In the genomic region with DNA sequence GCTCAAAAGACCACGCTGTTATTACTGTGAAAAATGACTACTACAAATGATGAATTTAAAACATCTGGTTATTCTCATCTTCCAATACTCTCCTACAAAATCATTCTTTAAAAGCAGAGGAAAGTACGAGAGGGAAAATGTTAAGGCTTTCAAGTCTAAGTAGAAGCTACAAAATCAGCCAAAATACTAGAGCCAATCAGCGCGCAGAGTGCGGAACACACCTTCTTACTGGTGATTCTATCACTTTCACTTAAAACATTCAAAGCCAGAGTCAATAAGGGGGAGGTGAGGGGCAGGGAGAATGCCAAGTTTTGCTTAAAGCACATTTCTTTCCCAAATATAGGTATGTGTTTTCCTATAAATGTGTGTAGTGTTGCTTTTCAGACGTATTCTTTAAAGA, we compare ENCODE assay signal across 12 mouse cellular contexts. TPM values are rescaled to one million over a fixed set of nuclear protein-coding genes. Genes with fewer than 3 reads are reported as not detected.
DNase-seq lines count a peak whose midpoint lies in the region; ATAC-seq and TF ChIP-seq lines count a peak whose summit lies in the region.
"Had no signal": no experiment of that assay in that cellular context is flagged by ENCODE, and none has a peak within 500 bp of the region (broad histone marks: within the 10 kb centered on the region; RNA-seq: fewer than 3 reads in every experiment).

No protein-coding gene starts in this region.

- H3K36me3 ChIP-seq in intestine, embryonic 14.5 days (ENCODE audit: control insufficient read depth, insufficient read depth, low read length): no peaks in the 10 kb centered on the region
- no peaks in the 10 kb centered on the region for H3K36me3 ChIP-seq in intestine, embryonic 15.5 days
- H3K36me3 ChIP-seq in midbrain, embryonic 14.5 days (ENCODE audit: control insufficient read depth, insufficient read depth, low read length): no peaks in the 10 kb centered on the region
- no peaks in the 10 kb centered on the region for H3K36me3 ChIP-seq in kidney, adult 2 months (ENCODE audit: control insufficient read depth, insufficient read depth, low read length)
- H3K36me3 ChIP-seq: G1E; liver, embryonic 15.5 days had no signal

- DNase-seq in intestine, embryonic 14.5 days (ENCODE audit: low spot score): no peak
- peak; percentile 42 for DNase-seq in 3T3-L1 (ENCODE audit: low read depth, low spot score)
- peak; percentile 24 for DNase-seq in brain, adult 2 months (ENCODE audit: low read depth, low spot score)
- no peak for DNase-seq in midbrain, embryonic 14.5 days
- no peak for DNase-seq in kidney, adult 2 months
- DNase-seq in cerebellum, postnatal 4 days (ENCODE audit: low spot score in 2 of 2): no peak
- DNase-seq: adrenal gland, adult 2 months; gastrocnemius, postnatal 36 days; right cerebral cortex, adult 18-20 months had no signal

- H3K27ac ChIP-seq in intestine, embryonic 14.5 days (ENCODE audit: low read depth): no peak overlapping the region
- no peak overlapping the region for H3K27ac ChIP-seq in intestine, embryonic 15.5 days
- H3K27ac ChIP-seq in midbrain, embryonic 14.5 days (replicated peaks; ENCODE audit: low read depth, low read length): no peak overlapping the region
- H3K27ac ChIP-seq in kidney, adult 2 months (ENCODE audit: insufficient read depth, low read depth, low read length): no peak overlapping the region
- H3K27ac ChIP-seq: liver, embryonic 15.5 days had no signal

- no peak for TF ChIP-seq CTCF in kidney, adult 2 months (conservative IDR thresholded peaks at IDR 0.05; ENCODE audit: insufficient read depth, insufficient read length, low read depth, low read length)

- H3K27me3 ChIP-seq in intestine, embryonic 14.5 days (replicated peaks; ENCODE audit: control insufficient read depth, insufficient read depth, low read length): no peaks in the 10 kb centered on the region
- no peaks in the 10 kb centered on the region for H3K27me3 ChIP-seq in intestine, embryonic 15.5 days (replicated peaks)
- H3K27me3 ChIP-seq in midbrain, embryonic 14.5 days (ENCODE audit: control insufficient read depth, insufficient read depth, low read length): no peaks in the 10 kb centered on the region
- no peaks in the 10 kb centered on the region for H3K27me3 ChIP-seq in kidney, adult 2 months (replicated peaks; ENCODE audit: control insufficient read depth, insufficient read depth, low read length)
- H3K27me3 ChIP-seq: liver, embryonic 15.5 days had no signal

- 72% methylated on average over 6 of the region's 6 CpGs for WGBS in intestine, embryonic 14.5 days
- 78% methylated on average over 6 of the region's 6 CpGs for WGBS in intestine, embryonic 15.5 days
- 93% methylated on average over 6 of the region's 6 CpGs for WGBS in midbrain, embryonic 14.5 days
- 86% methylated on average over 6 of the region's 6 CpGs for WGBS in kidney, adult 2 months

- no peaks in the 10 kb centered on the region for H3K9me3 ChIP-seq in intestine, embryonic 14.5 days (ENCODE audit: control insufficient read depth, low read length)
- no peaks in the 10 kb centered on the region for H3K9me3 ChIP-seq in intestine, embryonic 15.5 days
- H3K9me3 ChIP-seq in midbrain, embryonic 14.5 days (ENCODE audit: control insufficient read depth, low read length): no peaks in the 10 kb centered on the region
- H3K9me3 ChIP-seq: G1E; liver, embryonic 15.5 days had no signal

- TF ChIP-seq POLR2A in kidney, adult 2 months (IDR thresholded peaks at IDR 0.05; ENCODE audit: low read depth, low read length): no peak

- H3K4me1 ChIP-seq in intestine, embryonic 14.5 days (replicated peaks; ENCODE audit: control insufficient read depth, insufficient read depth, low read length): peaks cover 8% of the 10 kb centered on the region
- H3K4me1 ChIP-seq in intestine, embryonic 15.5 days (replicated peaks): no peaks in the 10 kb centered on the region
- peaks cover 19% of the 10 kb centered on the region for H3K4me1 ChIP-seq in midbrain, embryonic 14.5 days (ENCODE audit: control insufficient read depth, insufficient read depth, low read length)
- peaks cover 5% of the 10 kb centered on the region; the same call in 1 of the 2 replicates for H3K4me1 ChIP-seq in kidney, adult 2 months (ENCODE audit: control insufficient read depth, insufficient read depth, low read length)

- peak overlapping the region; percentile 58; the same call in 1 of the 2 replicates for H3K4me2 ChIP-seq in intestine, embryonic 14.5 days (ENCODE audit: low read length)
- H3K4me2 ChIP-seq in intestine, embryonic 15.5 days (replicated peaks): no peak overlapping the region
- H3K4me2 ChIP-seq in midbrain, embryonic 14.5 days (ENCODE audit: low read length): peak overlapping the region; percentile 75

- no peak overlapping the region for H3K4me3 ChIP-seq in intestine, embryonic 14.5 days (ENCODE audit: low read depth, low read length)
- H3K4me3 ChIP-seq in intestine, embryonic 15.5 days (replicated peaks): no peak overlapping the region
- H3K4me3 ChIP-seq in midbrain, embryonic 14.5 days (replicated peaks; ENCODE audit: low read depth, low read length): peak overlapping the region; percentile 86; the same call in 1 of the 2 replicates
- H3K4me3 ChIP-seq in kidney, adult 2 months (ENCODE audit: insufficient read depth, low read depth, low read length): no peak overlapping the region

- ATAC-seq in intestine, embryonic 14.5 days (replicated peaks; ENCODE audit: low FRiP score, low TSS enrichment, low read depth): no peak
- ATAC-seq in intestine, embryonic 15.5 days: no peak
- no peak for ATAC-seq in midbrain, embryonic 14.5 days (ENCODE audit: low FRiP score, low TSS enrichment)

- no peak overlapping the region for H3K9ac ChIP-seq in intestine, embryonic 14.5 days (ENCODE audit: low read length)
- H3K9ac ChIP-seq in intestine, embryonic 15.5 days: no peak overlapping the region
- H3K9ac ChIP-seq in midbrain, embryonic 14.5 days (replicated peaks; ENCODE audit: low read length): no peak overlapping the region; the same call in 1 of the 2 replicates

RNA-seq across cellular contexts. Expression of a gene that starts 1.5 kb away (rescaled TPM):
- polyA plus RNA-seq in intestine, embryonic 14.5 days (2014; fragmentation: Nextera tagmentation; extraction: Ambion mirVana): 11.4 and 16.0 TPM in 2 replicates
- polyA plus RNA-seq in intestine, embryonic 15.5 days (2015; fragmentation: Nextera tagmentation; extraction: Ambion mirVana): 14.0 and 15.5 TPM in 2 replicates
- 10.8 and 13.4 TPM in 2 replicates for polyA plus RNA-seq in midbrain, embryonic 14.5 days (2014; fragmentation: Nextera tagmentation; extraction: Ambion mirVana)
- polyA plus RNA-seq in kidney, adult 2 months (2012; rRNA removed): 2.5 and 2.8 TPM in 2 replicates

RNA-seq across cellular contexts. Expression of a gene that starts 8.8 kb away (rescaled TPM):
- polyA plus RNA-seq in intestine, embryonic 14.5 days (2014; fragmentation: Nextera tagmentation; extraction: Ambion mirVana): 25.5 and 26.9 TPM in 2 replicates
- polyA plus RNA-seq in intestine, embryonic 15.5 days (2015; fragmentation: Nextera tagmentation; extraction: Ambion mirVana): 23.5 and 28.0 TPM in 2 replicates
- polyA plus RNA-seq in midbrain, embryonic 14.5 days (2014; fragmentation: Nextera tagmentation; extraction: Ambion mirVana): 5.6 and 11.2 TPM in 2 replicates
- polyA plus RNA-seq in kidney, adult 2 months (2012; rRNA removed): 6.4 and 9.5 TPM in 2 replicates

RNA-seq across cellular contexts. Expression of a gene that starts 30.9 kb away (rescaled TPM):
- 0.68 and 0.82 TPM in 2 replicates for polyA plus RNA-seq in intestine, embryonic 14.5 days (2014; fragmentation: Nextera tagmentation; extraction: Ambion mirVana)
- 0.51 and 0.52 TPM in 2 replicates for polyA plus RNA-seq in intestine, embryonic 15.5 days (2015; fragmentation: Nextera tagmentation; extraction: Ambion mirVana)
- polyA plus RNA-seq in midbrain, embryonic 14.5 days (2014; fragmentation: Nextera tagmentation; extraction: Ambion mirVana): 0.20 and 0.39 TPM in 2 replicates
- polyA plus RNA-seq in kidney, adult 2 months (2012; rRNA removed): not detected in 2 replicates
- polyA plus RNA-seq: adrenal gland, adult 2 months; G1E had no signal

RNA-seq across cellular contexts. Expression of a gene that starts 58.7 kb away (rescaled TPM):
- 8.3 and 8.5 TPM in 2 replicates for polyA plus RNA-seq in intestine, embryonic 14.5 days (2014; fragmentation: Nextera tagmentation; extraction: Ambion mirVana)
- 8.8 and 8.9 TPM in 2 replicates for polyA plus RNA-seq in intestine, embryonic 15.5 days (2015; fragmentation: Nextera tagmentation; extraction: Ambion mirVana)
- polyA plus RNA-seq in midbrain, embryonic 14.5 days (2014; fragmentation: Nextera tagmentation; extraction: Ambion mirVana): 12.2 and 13.3 TPM in 2 replicates
- 6.3 and 7.1 TPM in 2 replicates for polyA plus RNA-seq in kidney, adult 2 months (2012; rRNA removed)

Comparison
In these comparisons a context has a peak if more than half of its experiments do, and no peak if none do; other contexts are left out.
1. DNase-seq: peak in 3T3-L1 (single experiment) and brain, adult 2 months (single experiment); none in intestine, embryonic 14.5 days (single experiment), midbrain, embryonic 14.5 days (single experiment), kidney, adult 2 months (single experiment) and cerebellum, postnatal 4 days (0 of 2).